Mouse (Mus musculus) forebrain, embryonic 11.5 days (tissue): ENCODE results near the gene Eif1ad. TPM values are rescaled to one million over a fixed set of nuclear protein-coding genes. Genes with fewer than 3 reads are reported as not detected.

Source experiments
- ATAC-seq: fragments of 200-750 bp; cut with Nextera tagmentation; replicated peaks from 2 replicates; pipeline ENCODE4 v1.8.0; 2017; ENCODE audit warnings: moderate TSS enrichment; ENCODE audit not compliant: low FRiP score
- DNase-seq: peaks from one replicate; pipeline ENCODE4 v3.0.0-alpha.2; 2017; ENCODE audit warnings: low spot score
- H3K27ac ChIP-seq: fragments of 300-500 bp; sonication (generic); 2 replicates; pipeline ENCODE4 v1.5.1; 2014; ENCODE audit warnings: low read depth, low read length
- H3K27me3 ChIP-seq: fragments of 300-500 bp; sonication (generic); 2 replicates; pipeline ENCODE4 v1.6.1; 2014; ENCODE audit warnings: mild to moderate bottlenecking, low read length, mixed read lengths; ENCODE audit not compliant: control insufficient read depth, insufficient read depth
- H3K36me3 ChIP-seq: fragments of 300-500 bp; sonication (generic); 2 replicates; pipeline ENCODE4 v1.6.1; 2014; ENCODE audit warnings: mild to moderate bottlenecking, low read length, moderate library complexity, mixed read lengths; ENCODE audit not compliant: control insufficient read depth, insufficient read depth
- H3K4me1 ChIP-seq: fragments of 300-500 bp; sonication (generic); replicated peaks from 2 replicates; pipeline ENCODE4 v1.6.1; 2014; ENCODE audit warnings: low read length, mixed read lengths; ENCODE audit not compliant: control insufficient read depth, insufficient read depth
- H3K4me2 ChIP-seq: fragments of 300-500 bp; sonication (generic); 2 replicates; pipeline ENCODE4 v1.6.1; 2014; ENCODE audit warnings: low read depth, mild to moderate bottlenecking, low read length, moderate library complexity, mixed read lengths; ENCODE audit not compliant: severe bottlenecking
- H3K4me3 ChIP-seq: fragments of 300-500 bp; sonication (generic); 2 replicates; pipeline ENCODE4 v1.5.1; 2014; ENCODE audit warnings: low read depth, low read length
- H3K9ac ChIP-seq: fragments of 300-500 bp; sonication (generic); 2 replicates; pipeline ENCODE4 v1.6.1; 2014; ENCODE audit warnings: low read length
- H3K9me3 ChIP-seq: fragments of 300-500 bp; sonication (generic); 2 replicates; pipeline ENCODE4 v1.6.1; 2016; ENCODE audit warnings: low read length, mixed read lengths; ENCODE audit not compliant: control insufficient read depth
- WGBS: fragments of 180-500 bp; shearing (Covaris S2); extraction: QIAGEN DNeasy Blood & Tissue Kit; methylation state at CpG from one replicate; pipeline ENCODE4 v1.1.7; 2014; 5-methylcytosine and 5-hydroxymethylcytosine counted together
- polyA plus RNA-seq: library from polyadenylated mRNA; unstranded; fragments of >200 nt; fragmentation: Nextera tagmentation; extraction: Ambion mirVana; gene quantifications from 2 replicates; pipeline ENCODE4 v1.2.1, GENCODE M21; 2014

Eif1ad gene
- polyA plus RNA-seq, 1 experiment from 2014 or later: 79.2 TPM

DNA sequence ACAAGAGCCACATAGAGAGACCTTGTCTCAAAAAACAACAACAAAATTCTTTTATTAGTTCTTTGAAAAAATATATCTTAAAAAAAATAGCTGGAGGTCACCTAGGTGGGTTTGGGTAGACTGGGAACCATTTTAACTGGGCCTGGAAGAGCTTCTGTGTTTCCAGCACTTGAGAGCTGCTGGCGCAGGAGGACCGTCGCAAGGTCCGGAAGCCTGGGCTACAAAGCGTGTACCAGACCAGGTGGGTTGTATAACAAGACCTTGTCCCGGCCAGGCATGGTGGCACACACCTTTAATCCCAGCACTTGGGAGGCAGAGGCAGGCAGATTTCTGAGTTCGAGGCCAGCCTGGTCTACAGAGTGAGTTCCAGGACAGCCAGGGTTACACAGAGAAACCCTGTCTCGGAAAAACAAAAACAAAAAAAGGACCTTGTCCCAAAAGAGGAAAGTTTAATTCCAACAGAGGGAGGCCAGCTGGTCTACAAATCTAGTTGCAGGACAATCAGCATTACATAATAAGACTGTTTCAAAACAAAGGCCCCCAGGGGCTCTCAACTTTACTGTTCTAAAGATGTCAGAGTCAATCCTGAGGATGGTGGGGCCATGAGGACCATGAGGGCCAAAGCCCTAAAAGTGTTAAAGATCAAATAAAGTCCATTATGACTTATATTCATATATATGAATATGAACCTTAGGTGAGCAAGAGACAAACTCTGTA, 52.4 kb downstream of the Eif1ad start:
- no peaks in the 10 kb centered on the region for H3K9me3 ChIP-seq
- no peak for DNase-seq
- H3K27me3 ChIP-seq: no peaks in the 10 kb centered on the region
- peaks cover 2% of the 10 kb centered on the region; the same call in 1 of the 2 replicates for H3K36me3 ChIP-seq
- no peak overlapping the region for H3K4me2 ChIP-seq
- H3K27ac ChIP-seq: no peak overlapping the region
- H3K4me3 ChIP-seq: no peak overlapping the region
- H3K9ac ChIP-seq: no peak overlapping the region
- 95% methylated on average over 8 of the region's 8 CpGs for WGBS
- ATAC-seq: no peak
- peaks cover 8% of the 10 kb centered on the region; the same call in 1 of the 2 replicates for H3K4me1 ChIP-seq

- WGBS: 91% methylated on average over 9 of the region's 9 CpGs
- Histone ChIP-seq H3K36me3 (peaks cover 2% of the 10 kb centered on the region; the same call in 1 of the 2 replicates), H3K4me2 (no peak overlapping the region), H3K27me3 (no peaks in the 10 kb centered on the region), H3K27ac (no peak overlapping the region), H3K9me3 (no peaks in the 10 kb centered on the region), H3K4me1 (peaks cover 8% of the 10 kb centered on the region; the same call in 1 of the 2 replicates), H3K4me3 (no peak overlapping the region), H3K9ac (no peak overlapping the region)
- DNase-seq: no peak
- no peak for ATAC-seq
These were observed 53.1 kb downstream of the Eif1ad start for GRCm38 (mm10) chr19:5419630-5420029.

DNA sequence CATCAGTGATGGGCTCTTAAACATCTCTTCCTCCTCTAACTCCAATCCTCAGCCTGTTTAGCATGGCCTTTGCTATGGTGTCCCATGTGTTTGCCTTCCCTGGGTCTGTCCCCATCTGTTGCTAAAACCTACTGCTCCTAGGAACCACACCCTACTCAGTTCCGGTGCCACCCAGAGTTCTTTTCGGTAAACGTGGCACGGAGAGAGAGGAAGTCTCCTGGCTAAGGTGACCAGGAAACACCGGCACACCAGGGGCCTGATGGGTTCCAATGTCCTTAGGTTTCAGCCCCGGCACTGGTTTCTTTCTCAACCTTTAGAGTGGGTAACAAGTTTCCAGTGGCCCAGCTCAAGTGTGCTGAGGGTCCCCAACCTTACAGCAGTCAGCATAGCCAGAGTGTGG, 54.0 kb downstream of the Eif1ad start:
- no peak overlapping the region for H3K4me2 ChIP-seq
- ATAC-seq: no peak
- peaks cover 2% of the 10 kb centered on the region; the same call in 1 of the 2 replicates for H3K36me3 ChIP-seq
- peaks cover 9% of the 10 kb centered on the region; the same call in 1 of the 2 replicates for H3K4me1 ChIP-seq
- DNase-seq: no peak
- 90% methylated on average over 6 of the region's 6 CpGs for WGBS
- H3K27me3 ChIP-seq: no peaks in the 10 kb centered on the region
- H3K9ac ChIP-seq: no peak overlapping the region
- H3K27ac ChIP-seq: no peak overlapping the region
- no peak overlapping the region for H3K4me3 ChIP-seq
- no peaks in the 10 kb centered on the region for H3K9me3 ChIP-seq

Other genes starting within 250 kb of the Eif1ad start
- 35.3 and 38.5 TPM in 2 replicates for gene Klc2, start 248.2 kb upstream of the Eif1ad start, polyA plus RNA-seq
- 32.2 and 33.2 TPM in 2 replicates for gene Pacs1, start 93.6 kb upstream of the Eif1ad start, polyA plus RNA-seq
- 418 and 450 TPM in 2 replicates for gene Sf3b2, start 71.3 kb upstream of the Eif1ad start, polyA plus RNA-seq
- 17.2 and 18.9 TPM in 2 replicates for gene Gal3st3, start 68.4 kb upstream of the Eif1ad start, polyA plus RNA-seq
- not detected in 2 replicates for gene Catsper1, start 31.0 kb upstream of the Eif1ad start, polyA plus RNA-seq
- gene Cst6, start 17.2 kb upstream of the Eif1ad start, polyA plus RNA-seq: 0.83 TPM in 1 of 2 replicates, not detected in the other
- 470 and 498 TPM in 2 replicates for gene Banf1, start 427 bp downstream of the Eif1ad start, polyA plus RNA-seq
- 87.1 and 101 TPM in 2 replicates for gene Sart1, start 22.0 kb downstream of the Eif1ad start, polyA plus RNA-seq
- gene Tsga10ip, start 35.8 kb downstream of the Eif1ad start, polyA plus RNA-seq: not detected in 2 replicates
- 193 and 202 TPM in 2 replicates for gene Drap1, start 58.2 kb downstream of the Eif1ad start, polyA plus RNA-seq
- 34.6 and 42.0 TPM in 2 replicates for gene AI837181, start 58.4 kb downstream of the Eif1ad start, polyA plus RNA-seq
- gene Fosl1, start 80.8 kb downstream of the Eif1ad start, polyA plus RNA-seq: not detected in 2 replicates
- gene Ccdc85b, start 91.2 kb downstream of the Eif1ad start, polyA plus RNA-seq: 6.5 and 6.6 TPM in 2 replicates
- gene Fibp, start 93.9 kb downstream of the Eif1ad start, polyA plus RNA-seq: 105 TPM in 2 replicates
- 3.4 and 4.0 TPM in 2 replicates for gene Ctsw, start 101.8 kb downstream of the Eif1ad start, polyA plus RNA-seq
- 49.1 and 50.4 TPM in 2 replicates for gene Efemp2, start 107.2 kb downstream of the Eif1ad start, polyA plus RNA-seq
- gene Mus81, start 121.7 kb downstream of the Eif1ad start, polyA plus RNA-seq: 39.2 and 42.7 TPM in 2 replicates
- gene Cfl1, start 123.7 kb downstream of the Eif1ad start, polyA plus RNA-seq: 3,238 and 3,452 TPM in 2 replicates
- not detected in 2 replicates for gene 1700020D05Rik, start 137.0 kb downstream of the Eif1ad start, polyA plus RNA-seq
- gene Snx32, start 143.8 kb downstream of the Eif1ad start, polyA plus RNA-seq: 15.9 and 19.5 TPM in 2 replicates
- gene Ovol1, start 193.9 kb downstream of the Eif1ad start, polyA plus RNA-seq: 0.11 and 0.35 TPM in 2 replicates
- 1.9 and 2.5 TPM in 2 replicates for gene Ap5b1, start 201.3 kb downstream of the Eif1ad start, polyA plus RNA-seq
- gene Rnaseh2c, start 235.1 kb downstream of the Eif1ad start, polyA plus RNA-seq: 158 and 198 TPM in 2 replicates
- 38.0 and 38.9 TPM in 2 replicates for gene Kat5, start 243.5 kb downstream of the Eif1ad start, polyA plus RNA-seq